Mouse (Mus musculus) embryonic facial prominence, embryonic 12.5 days (tissue): Measurements from ENCODE around the gene Cel. TPM values are rescaled to one million over a fixed set of nuclear protein-coding genes. Genes with fewer than 3 reads are reported as not detected.

ENCODE experiments used
- ATAC-seq: fragments of 200-750 bp; cut with Nextera tagmentation; 2 replicates; pipeline ENCODE4 v1.8.0; 2017; ENCODE audit not compliant: insufficient number of reproducible peaks, insufficient read depth, low FRiP score, low TSS enrichment
- H3K27ac ChIP-seq: fragments of 300-500 bp; sonication (generic); 2 replicates; pipeline ENCODE4 v1.5.1; 2016; ENCODE audit warnings: mild to moderate bottlenecking
- H3K27me3 ChIP-seq: fragments of 300-500 bp; sonication (generic); 2 replicates; pipeline ENCODE4 v1.6.1; 2016; ENCODE audit warnings: mild to moderate bottlenecking, moderate library complexity
- H3K36me3 ChIP-seq: fragments of 300-500 bp; sonication (generic); 2 replicates; pipeline ENCODE4 v1.6.1; 2016; ENCODE audit warnings: mild to moderate bottlenecking
- H3K4me1 ChIP-seq: fragments of 300-500 bp; sonication (generic); 2 replicates; pipeline ENCODE4 v1.6.1; 2016
- H3K4me2 ChIP-seq: fragments of 300-500 bp; sonication (generic); replicated peaks from 2 replicates; pipeline ENCODE4 v1.6.1; 2016; ENCODE audit warnings: mild to moderate bottlenecking, moderate library complexity
- H3K4me3 ChIP-seq: fragments of 300-500 bp; sonication (generic); 2 replicates; pipeline ENCODE4 v1.5.1; 2016; ENCODE audit warnings: mild to moderate bottlenecking
- H3K9ac ChIP-seq: fragments of 300-500 bp; sonication (generic); 2 replicates; pipeline ENCODE4 v1.6.1; 2016; ENCODE audit warnings: mild to moderate bottlenecking, moderate library complexity
- H3K9me3 ChIP-seq: fragments of 300-500 bp; sonication (generic); 2 replicates; pipeline ENCODE4 v1.6.1; 2016; ENCODE audit warnings: mild to moderate bottlenecking, moderate library complexity
- WGBS: fragments of 180-500 bp; shearing (Covaris S2); methylation state at CpG from one replicate; pipeline ENCODE4 v1.1.7; 2016; 5-methylcytosine and 5-hydroxymethylcytosine counted together
- polyA plus RNA-seq: library from polyadenylated mRNA; unstranded; fragments of >200 nt; fragmentation: Nextera tagmentation; extraction: Ambion mirVana; gene quantifications from 2 replicates; pipeline ENCODE4 v1.2.1, GENCODE M21; 2016

The Cel gene
- polyA plus RNA-seq, 1 experiment from 2014 or later, result not detected

- Histone ChIP-seq H3K4me2 (peak overlapping the region; percentile 61), H3K27ac (peak overlapping the region; percentile 90), H3K9ac (peak overlapping the region; percentile 69), H3K9me3 (no peaks in the 10 kb centered on the region), H3K36me3 (peaks cover 30% of the 10 kb centered on the region), H3K27me3 (no peaks in the 10 kb centered on the region), H3K4me3 (peak overlapping the region; percentile 72), H3K4me1 (peaks cover 7% of the 10 kb centered on the region; the same call in 1 of the 2 replicates)
- WGBS, result under 1% methylated on average over 56 of the region's 56 CpGs
- peak; percentile 79 for ATAC-seq
Measured at GRCm38 (mm10) chr2:28582647-28583353, 19.6 kb upstream of the Cel start.

- Histone ChIP-seq H3K36me3 (peaks cover 76% of the 10 kb centered on the region), H3K9me3 (no peaks in the 10 kb centered on the region), H3K27ac (no peak overlapping the region), H3K4me3 (no peak overlapping the region), H3K4me1 (peaks cover 3% of the 10 kb centered on the region; the same call in 1 of the 2 replicates), H3K4me2 (no peak overlapping the region), H3K27me3 (no peaks in the 10 kb centered on the region), H3K9ac (no peak overlapping the region)
- WGBS, result 68% methylated on average over 5 of the region's 5 CpGs
- ATAC-seq, result no peak
Measured at GRCm38 (mm10) chr2:28578003-28578402, 14.8 kb upstream of the Cel start.

GRCm38 (mm10) chr2:28576815-28577214 is 13.6 kb upstream of the Cel start:
- H3K4me1 ChIP-seq, result peaks cover 2% of the 10 kb centered on the region; the same call in 1 of the 2 replicates

GRCm38 (mm10) chr2:28575341-28575740 is 12.1 kb upstream of the Cel start:
- no peak overlapping the region for H3K4me2 ChIP-seq
- H3K36me3 ChIP-seq, result peaks cover 95% of the 10 kb centered on the region
- H3K4me1 ChIP-seq, result no peaks in the 10 kb centered on the region
- WGBS, result 84% methylated on average over 4 of the region's 4 CpGs
- H3K27me3 ChIP-seq, result no peaks in the 10 kb centered on the region
- H3K4me3 ChIP-seq, result no peak overlapping the region
- H3K27ac ChIP-seq, result no peak overlapping the region
- H3K9ac ChIP-seq, result no peak overlapping the region
- H3K9me3 ChIP-seq, result no peaks in the 10 kb centered on the region
- ATAC-seq, result no peak

More at GRCm38 (mm10) chr2:28576815-28577214, 13.6 kb upstream of the Cel start:
- no peak overlapping the region for H3K27ac ChIP-seq
- WGBS, result 86% methylated on average over 3 of the region's 3 CpGs
- H3K4me3 ChIP-seq, result no peak overlapping the region
- H3K36me3 ChIP-seq, result peaks cover 88% of the 10 kb centered on the region
- ATAC-seq, result no peak
- no peaks in the 10 kb centered on the region for H3K9me3 ChIP-seq
- H3K27me3 ChIP-seq, result no peaks in the 10 kb centered on the region
- H3K9ac ChIP-seq, result no peak overlapping the region
- H3K4me2 ChIP-seq, result no peak overlapping the region

GRCm38 (mm10) chr2:28569903-28570302 is 6.7 kb upstream of the Cel start:
- ATAC-seq, result no peak
- no peak overlapping the region for H3K27ac ChIP-seq
- no peak overlapping the region for H3K9ac ChIP-seq
- no peak overlapping the region for H3K4me2 ChIP-seq
- H3K27me3 ChIP-seq, result no peaks in the 10 kb centered on the region
- no peaks in the 10 kb centered on the region for H3K9me3 ChIP-seq
- WGBS, result 32% methylated on average over 2 of the region's 3 CpGs
- H3K36me3 ChIP-seq, result peaks cover 93% of the 10 kb centered on the region
- H3K4me1 ChIP-seq, result no peaks in the 10 kb centered on the region
- no peak overlapping the region for H3K4me3 ChIP-seq

GRCm38 (mm10) chr2:28566545-28566944 is 3.3 kb upstream of the Cel start:
- Histone ChIP-seq H3K4me1 (no peaks in the 10 kb centered on the region), H3K27ac (peak overlapping the region; percentile 36; the same call in 1 of the 2 replicates), H3K27me3 (no peaks in the 10 kb centered on the region), H3K4me2 (no peak overlapping the region), H3K9ac (no peak overlapping the region), H3K9me3 (no peaks in the 10 kb centered on the region), H3K4me3 (no peak overlapping the region), H3K36me3 (peaks cover 60% of the 10 kb centered on the region)
- no peak for ATAC-seq
- WGBS, result 35% methylated on average over 5 of the region's 5 CpGs

GRCm38 (mm10) chr2:28564380-28564779 is 1.2 kb upstream of the Cel start:
- H3K4me3 ChIP-seq, result no peak overlapping the region

GRCm38 (mm10) chr2:28563830-28564229 is 627 bp upstream of the Cel start:
- Histone ChIP-seq H3K27ac (no peak overlapping the region), H3K27me3 (no peaks in the 10 kb centered on the region), H3K9me3 (no peaks in the 10 kb centered on the region), H3K4me3 (no peak overlapping the region), H3K4me2 (no peak overlapping the region), H3K4me1 (no peaks in the 10 kb centered on the region), H3K9ac (no peak overlapping the region), H3K36me3 (peaks cover 37% of the 10 kb centered on the region)
- no peak for ATAC-seq

More at GRCm38 (mm10) chr2:28564380-28564779, 1.2 kb upstream of the Cel start:
- 92% methylated on average over 4 of the region's 4 CpGs for WGBS
- peak; percentile 29; the same call in 1 of the 2 replicates for ATAC-seq
- H3K36me3 ChIP-seq, result peaks cover 42% of the 10 kb centered on the region
- no peaks in the 10 kb centered on the region for H3K4me1 ChIP-seq
- no peaks in the 10 kb centered on the region for H3K27me3 ChIP-seq
- H3K4me2 ChIP-seq, result no peak overlapping the region
- no peak overlapping the region for H3K27ac ChIP-seq
- no peaks in the 10 kb centered on the region for H3K9me3 ChIP-seq
- H3K9ac ChIP-seq, result no peak overlapping the region

- Histone ChIP-seq H3K27ac (no peak overlapping the region), H3K9me3 (no peaks in the 10 kb centered on the region), H3K36me3 (peaks cover 24% of the 10 kb centered on the region), H3K4me3 (no peak overlapping the region), H3K27me3 (no peaks in the 10 kb centered on the region), H3K9ac (no peak overlapping the region), H3K4me1 (no peaks in the 10 kb centered on the region), H3K4me2 (no peak overlapping the region)
- 87% methylated on average over 5 of the region's 5 CpGs for WGBS
- no peak for ATAC-seq
Measured at GRCm38 (mm10) chr2:28557452-28557851, 5.8 kb downstream of the Cel start.

- Histone ChIP-seq H3K4me2 (no peak overlapping the region), H3K9ac (no peak overlapping the region), H3K36me3 (peaks cover 73% of the 10 kb centered on the region), H3K27ac (no peak overlapping the region), H3K9me3 (no peaks in the 10 kb centered on the region), H3K4me1 (no peaks in the 10 kb centered on the region), H3K27me3 (no peaks in the 10 kb centered on the region), H3K4me3 (no peak overlapping the region)
- 93% methylated on average over 5 of the region's 5 CpGs for WGBS
- no peak for ATAC-seq
Measured at GRCm38 (mm10) chr2:28552301-28552700, 10.9 kb downstream of the Cel start.

- Histone ChIP-seq H3K27ac (no peak overlapping the region), H3K9me3 (no peaks in the 10 kb centered on the region), H3K4me3 (no peak overlapping the region), H3K4me2 (no peak overlapping the region), H3K36me3 (peaks cover 95% of the 10 kb centered on the region), H3K27me3 (no peaks in the 10 kb centered on the region), H3K4me1 (no peaks in the 10 kb centered on the region), H3K9ac (no peak overlapping the region)
- ATAC-seq, result no peak
- WGBS, result 90% methylated on average over 13 of the region's 13 CpGs
Measured at GRCm38 (mm10) chr2:28549157-28549556, 14.0 kb downstream of the Cel start.
